ENCODE assay signal across 9 mouse cellular contexts in the genomic region with DNA sequence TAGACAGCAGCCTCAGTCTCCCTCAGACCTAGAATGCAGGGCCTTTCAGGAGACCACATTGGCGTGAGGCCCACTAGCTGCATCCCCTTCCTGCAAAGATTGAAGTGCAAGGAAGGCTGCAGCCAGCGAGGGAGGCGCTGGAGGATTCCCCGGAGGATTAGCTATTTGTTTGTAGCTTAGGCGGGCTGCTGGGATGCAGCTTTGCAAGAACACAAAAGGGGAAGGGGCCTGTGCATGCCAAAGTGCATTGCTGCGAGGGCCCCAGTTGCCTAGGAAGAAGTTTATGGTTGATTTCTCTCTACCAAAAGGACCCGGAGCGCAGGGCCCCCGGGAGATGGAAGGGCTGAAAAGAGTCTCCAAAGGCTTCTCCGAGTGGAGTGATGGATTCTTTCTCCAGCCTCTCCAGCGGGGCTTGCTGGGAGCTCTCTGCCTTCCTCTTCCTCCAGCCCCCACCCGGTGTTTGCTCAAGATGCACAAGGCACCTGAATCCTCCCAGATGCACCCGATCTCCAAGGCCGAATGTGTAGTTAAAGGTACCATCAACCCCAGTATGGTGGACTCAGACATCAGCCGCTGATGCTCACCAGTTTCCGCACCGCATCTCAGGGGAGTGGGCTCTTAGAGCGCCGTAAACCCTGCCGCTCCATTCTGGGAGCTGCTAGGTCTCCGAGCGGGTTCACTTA. TPM values are rescaled to one million over a fixed set of nuclear protein-coding genes. Genes with fewer than 3 reads are reported as not detected.
DNase-seq lines count a peak whose midpoint lies in the region; ATAC-seq and TF ChIP-seq lines count a peak whose summit lies in the region.
"Had no signal": no experiment of that assay in that cellular context is flagged by ENCODE, and none has a peak within 500 bp of the region (broad histone marks: within the 10 kb centered on the region; RNA-seq: fewer than 3 reads in every experiment).

No protein-coding gene starts in this region.

- H3K4me1 ChIP-seq in heart, embryonic 14.5 days (ENCODE audit: control insufficient read depth in 2 of 2, insufficient read depth in 2 of 2, low read length in 2 of 2) = peaks cover 11 to 26% of the 10 kb centered on the region in 2 experiments; a peak in 3 of 4 replicates
- peaks cover 8% of the 10 kb centered on the region for H3K4me1 ChIP-seq in midbrain, postnatal 0 days (ENCODE audit: insufficient read depth, low read length)

- no peak for TF ChIP-seq CTCF in midbrain, postnatal 0 days (IDR thresholded peaks at IDR 0.05)

- peak overlapping the region; percentile 82 for H3K4me2 ChIP-seq in heart, embryonic 14.5 days (ENCODE audit: low read length)
- peak overlapping the region; percentile 78 for H3K4me2 ChIP-seq in midbrain, postnatal 0 days (ENCODE audit: low read depth, low read length, poor library complexity, severe bottlenecking)

- peak overlapping the region; percentile 42 to 44 for H3K4me3 ChIP-seq in heart, embryonic 14.5 days (ENCODE audit: control insufficient read depth in 1 of 2, insufficient read depth in 1 of 2, low read depth in 1 of 2, low read length in 2 of 2)
- peak overlapping the region; percentile 47 for H3K4me3 ChIP-seq in midbrain, postnatal 0 days (ENCODE audit: low read depth, low read length)

- DNase-seq in layer of hippocampus, adult 11-12 months (ENCODE audit: low spot score) = peak; percentile 32
- no peak for DNase-seq in layer of hippocampus, adult 9-10 months (ENCODE audit: low spot score)
- DNase-seq in cerebellum, adult 9-10 months = peak; percentile 62
- DNase-seq in layer of hippocampus, postnatal 25 days (ENCODE audit: extremely low spot score in 1 of 2, low spot score in 1 of 2) = peak; percentile 33 to 49
- DNase-seq in midbrain, postnatal 0 days (ENCODE audit: low spot score) = peak; percentile 82
- DNase-seq in urinary bladder, postnatal 14 days (ENCODE audit: low spot score) = no peak
- DNase-seq in spleen, postnatal 10 days (ENCODE audit: low spot score in 2 of 2) = no peak

- no peaks in the 10 kb centered on the region for H3K36me3 ChIP-seq in heart, embryonic 14.5 days (ENCODE audit: control insufficient read depth, insufficient read depth, low read length)
- H3K36me3 ChIP-seq in midbrain, postnatal 0 days (ENCODE audit: insufficient read depth, low read length) = peaks cover 34% of the 10 kb centered on the region

- no peaks in the 10 kb centered on the region for H3K9me3 ChIP-seq in heart, embryonic 14.5 days (ENCODE audit: control insufficient read depth, low read length)
- peaks cover 18% of the 10 kb centered on the region; the same call in 1 of the 2 replicates for H3K9me3 ChIP-seq in midbrain, postnatal 0 days (ENCODE audit: low read length)

- H3K9ac ChIP-seq in heart, embryonic 14.5 days (ENCODE audit: low read length) = no peak overlapping the region
- peak overlapping the region; percentile 80 for H3K9ac ChIP-seq in midbrain, postnatal 0 days (replicated peaks; ENCODE audit: low read length, poor library complexity, severe bottlenecking)

- no peak for ATAC-seq in heart, embryonic 14.5 days (ENCODE audit: insufficient number of reproducible peaks, insufficient read depth, low FRiP score, low read depth)
- peak; percentile 35 for ATAC-seq in midbrain, postnatal 0 days (ENCODE audit: low FRiP score)

- 2% methylated on average over 22 of the region's 22 CpGs for WGBS in heart, embryonic 14.5 days
- under 1% methylated on average over 21 of the region's 22 CpGs for WGBS in midbrain, postnatal 0 days

- H3K27me3 ChIP-seq in heart, embryonic 14.5 days (ENCODE audit: control insufficient read depth, insufficient read depth, low read length) = peaks cover 77% of the 10 kb centered on the region
- H3K27me3 ChIP-seq in midbrain, postnatal 0 days (ENCODE audit: insufficient read depth, low read length) = no peaks in the 10 kb centered on the region

- no peak overlapping the region for H3K27ac ChIP-seq in heart, embryonic 14.5 days (replicated peaks in 1 of 2; ENCODE audit: control insufficient read depth in 1 of 2, insufficient read depth in 1 of 2, low read depth in 2 of 2, low read length in 2 of 2)
- peak overlapping the region; percentile 93 for H3K27ac ChIP-seq in midbrain, postnatal 0 days (ENCODE audit: low read depth, low read length)

RNA-seq across cellular contexts. Expression of gene Ccdc177, which starts 0.6 kb away (rescaled TPM):
- not detected in 2 replicates for polyA plus RNA-seq in heart, embryonic 14.5 days (2014; fragmentation: Nextera tagmentation; extraction: Ambion mirVana)
- total RNA-seq in layer of hippocampus, postnatal 25 days (2021) = 10 to 100 TPM; 17.6 to 19.2 TPM
- total RNA-seq in midbrain, postnatal 0 days (2014; rRNA removed) = 22.4 and 25.5 TPM in 2 replicates
- 2.1 and 2.4 TPM in 2 replicates for polyA plus RNA-seq in midbrain, postnatal 0 days (2015; fragmentation: Nextera tagmentation; extraction: Ambion mirVana)
- total RNA-seq: MEL had no signal

RNA-seq across cellular contexts. Expression of gene Susd6, which starts 30.5 kb away (rescaled TPM):
- 22.3 and 22.5 TPM in 2 replicates for polyA plus RNA-seq in heart, embryonic 14.5 days (2014; fragmentation: Nextera tagmentation; extraction: Ambion mirVana)
- 10 to 100 TPM; 59.9 to 64.5 TPM for total RNA-seq in layer of hippocampus, postnatal 25 days (2021)
- 17.3 and 22.5 TPM in 2 replicates for total RNA-seq in midbrain, postnatal 0 days (2014; rRNA removed)
- 6.4 and 7.4 TPM in 2 replicates for polyA plus RNA-seq in midbrain, postnatal 0 days (2015; fragmentation: Nextera tagmentation; extraction: Ambion mirVana)

Comparison
In these comparisons a context has a peak if more than half of its experiments do, and no peak if none do; other contexts are left out.
1. DNase-seq: peak in layer of hippocampus, adult 11-12 months (single experiment), cerebellum, adult 9-10 months (single experiment), layer of hippocampus, postnatal 25 days (2 of 2) and midbrain, postnatal 0 days (single experiment); none in layer of hippocampus, adult 9-10 months (single experiment), urinary bladder, postnatal 14 days (single experiment) and spleen, postnatal 10 days (0 of 2).